Mouse (Mus musculus): ENCODE results near the gene Hoxa11.

DNA sequence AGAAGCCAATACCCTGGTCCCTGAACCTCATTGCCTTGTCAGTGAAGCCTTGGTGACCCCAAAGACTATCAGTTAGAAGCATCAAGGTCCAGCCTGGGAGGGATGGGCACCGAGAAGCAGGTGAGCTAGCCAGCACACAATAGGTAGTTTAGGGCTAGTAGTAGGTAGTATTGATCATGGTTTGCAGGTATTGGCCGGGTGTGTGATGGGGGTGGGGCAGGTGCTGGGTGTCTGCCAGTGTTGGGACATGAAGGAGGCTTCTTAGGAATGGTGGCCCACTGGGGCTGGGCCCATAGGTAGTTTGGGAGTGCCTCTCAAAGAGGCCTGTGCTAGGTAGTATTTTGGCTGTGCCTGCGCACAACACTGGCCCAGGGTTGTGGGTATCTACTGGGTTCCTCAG is 30.5 kb downstream of the Hoxa11 start:
- TF ChIP-seq CTCF (IDR thresholded peaks at IDR 0.05; ENCODE audit: borderline replicate concordance, insufficient read depth, low read depth, low read length): no peak
- no peak for TF ChIP-seq POLR2A (IDR thresholded peaks at IDR 0.05; ENCODE audit: borderline replicate concordance, insufficient read depth, low read length)

Data from cerebellum, adult 2 months (tissue).